9 mouse cellular contexts compared by ENCODE assay signal in genomic region chr12:82946507-82946906, GRCm38 (mm10).
A peak's percentile ranks its signal among the peaks of the same experiment; 100 is the strongest.
DNase-seq lines count a peak whose midpoint lies in the region; TF ChIP-seq lines count a peak whose summit lies in the region.
"Had no signal": no experiment of that assay in that cellular context is flagged by ENCODE, and none has a peak within 500 bp of the region (broad histone marks: within the 10 kb centered on the region; RNA-seq: fewer than 3 reads in every experiment).

No protein-coding gene starts in this region.

- no peaks in the 10 kb centered on the region for H3K9me3 ChIP-seq in limb, embryonic 10.5 days (replicated peaks)
- H3K9me3 ChIP-seq: embryonic facial prominence, embryonic 12.5 days had no signal

- TF ChIP-seq CTCF in spleen, adult 2 months (IDR thresholded peaks at IDR 0.05; ENCODE audit: extremely low read depth, insufficient read depth, insufficient read length, insufficient replicate concordance) = peak; percentile 24; the same call in 1 of the 2 replicates

- WGBS in spleen, adult 2 months = 15% methylated on average over 5 of the region's 5 CpGs
- 22% methylated on average over 5 of the region's 5 CpGs for WGBS in limb, embryonic 10.5 days

- H3K36me3 ChIP-seq in spleen, adult 2 months (ENCODE audit: control insufficient read depth, insufficient read depth, low read length) = no peaks in the 10 kb centered on the region
- no peaks in the 10 kb centered on the region for H3K36me3 ChIP-seq in limb, embryonic 10.5 days
- H3K36me3 ChIP-seq: embryonic facial prominence, embryonic 12.5 days had no signal

- no peaks in the 10 kb centered on the region for H3K27me3 ChIP-seq in spleen, adult 2 months (ENCODE audit: control insufficient read depth, insufficient read depth, low read length)
- H3K27me3 ChIP-seq in limb, embryonic 10.5 days (ENCODE audit: low read depth, poor library complexity, severe bottlenecking) = no peaks in the 10 kb centered on the region
- H3K27me3 ChIP-seq: embryonic facial prominence, embryonic 12.5 days had no signal

- DNase-seq in spleen, adult 2 months (ENCODE audit: low read depth in 1 of 2, low spot score in 2 of 2) = peak in 1 of 2 experiments; percentile 28
- DNase-seq in spleen, adult 12 weeks (ENCODE audit: low spot score) = no peak
- peak; percentile 83 to 88 for DNase-seq in cerebellum, postnatal 36 days
- DNase-seq in gastrocnemius, adult 8-10 months (ENCODE audit: low spot score in 2 of 2) = peak; percentile 62 to 65
- peak; percentile 51 to 87 for DNase-seq in kidney, adult 8-10 months
- peak; percentile 78 for DNase-seq in limb, embryonic 10.5 days (ENCODE audit: low spot score)
- peak; percentile 74 for DNase-seq in ovary, postnatal 36 days (ENCODE audit: low spot score)
- DNase-seq in thymus, postnatal 4 days = peak; percentile 77

- H3K4me3 ChIP-seq in spleen, adult 2 months (ENCODE audit: extremely low read depth, insufficient read depth, insufficient read length) = no peak overlapping the region
- no peak overlapping the region for H3K4me3 ChIP-seq in limb, embryonic 10.5 days
- H3K4me3 ChIP-seq: embryonic facial prominence, embryonic 12.5 days had no signal

- no peaks in the 10 kb centered on the region for H3K4me1 ChIP-seq in spleen, adult 2 months (ENCODE audit: control insufficient read depth, insufficient read depth, insufficient read length)
- H3K4me1 ChIP-seq in limb, embryonic 10.5 days = 0 out of 2 replicates have a peak, but pooled peaks cover 2% of the 10 kb centered on the region
- H3K4me1 ChIP-seq: embryonic facial prominence, embryonic 12.5 days had no signal

- no peak overlapping the region for H3K27ac ChIP-seq in spleen, adult 2 months (ENCODE audit: insufficient read depth, low read length)
- no peak overlapping the region for H3K27ac ChIP-seq in limb, embryonic 10.5 days
- H3K27ac ChIP-seq: embryonic facial prominence, embryonic 12.5 days had no signal

- TF ChIP-seq POLR2A in spleen, adult 2 months (IDR thresholded peaks at IDR 0.05; ENCODE audit: low read depth, low read length) = no peak
